Mouse (Mus musculus) kidney, postnatal 4 days (tissue): ENCODE measurements around the gene Gm20388.

Source experiments
- DNase-seq, 2 experiments: peaks; one replicate each; pipeline ENCODE4 v3.0.0; 2021; ENCODE audit warnings: mixed read lengths in 2 of 2

Gm20388 gene

DNA sequence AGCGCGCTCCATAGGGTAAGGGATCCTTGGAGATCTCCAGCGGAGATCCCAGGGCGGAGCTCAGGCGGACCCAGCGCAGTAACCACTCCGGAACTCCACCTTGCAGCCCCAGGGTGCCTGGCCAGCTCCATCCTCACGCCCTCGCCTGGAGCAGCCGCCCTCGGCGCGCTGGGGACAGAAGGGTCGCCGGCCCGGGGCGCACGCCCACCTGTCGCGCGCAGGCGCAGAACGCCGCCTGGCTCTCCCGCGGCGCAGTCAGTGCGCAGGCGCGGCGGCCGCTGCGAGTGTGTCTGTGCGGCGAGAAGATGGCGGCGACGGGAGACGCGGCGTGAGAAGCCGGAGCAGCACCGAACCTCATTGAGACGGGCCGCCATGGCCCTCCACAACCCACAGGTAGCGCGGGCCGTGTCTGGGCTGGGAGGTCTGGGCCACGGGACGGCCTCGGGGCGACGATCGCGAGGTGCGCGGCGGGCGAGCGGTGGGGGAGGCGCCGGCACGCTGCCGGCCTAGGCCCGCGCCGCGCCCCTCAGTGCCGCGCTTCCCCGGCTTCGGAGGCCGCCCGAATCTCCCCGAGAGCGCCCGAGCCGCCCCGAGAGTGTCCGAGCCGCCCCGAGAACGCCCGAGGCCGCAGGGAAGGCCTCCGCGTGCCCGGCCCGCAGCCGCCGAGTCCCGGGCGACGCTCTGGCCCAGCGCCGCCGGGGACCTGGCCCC lies at the start of gene Gm20388:
Gene Gm20388, plus strand, starts transcription at position 295 of the 711 bp plus-strand sequence.
- peak; percentile 93 to 95 for DNase-seq

DNA sequence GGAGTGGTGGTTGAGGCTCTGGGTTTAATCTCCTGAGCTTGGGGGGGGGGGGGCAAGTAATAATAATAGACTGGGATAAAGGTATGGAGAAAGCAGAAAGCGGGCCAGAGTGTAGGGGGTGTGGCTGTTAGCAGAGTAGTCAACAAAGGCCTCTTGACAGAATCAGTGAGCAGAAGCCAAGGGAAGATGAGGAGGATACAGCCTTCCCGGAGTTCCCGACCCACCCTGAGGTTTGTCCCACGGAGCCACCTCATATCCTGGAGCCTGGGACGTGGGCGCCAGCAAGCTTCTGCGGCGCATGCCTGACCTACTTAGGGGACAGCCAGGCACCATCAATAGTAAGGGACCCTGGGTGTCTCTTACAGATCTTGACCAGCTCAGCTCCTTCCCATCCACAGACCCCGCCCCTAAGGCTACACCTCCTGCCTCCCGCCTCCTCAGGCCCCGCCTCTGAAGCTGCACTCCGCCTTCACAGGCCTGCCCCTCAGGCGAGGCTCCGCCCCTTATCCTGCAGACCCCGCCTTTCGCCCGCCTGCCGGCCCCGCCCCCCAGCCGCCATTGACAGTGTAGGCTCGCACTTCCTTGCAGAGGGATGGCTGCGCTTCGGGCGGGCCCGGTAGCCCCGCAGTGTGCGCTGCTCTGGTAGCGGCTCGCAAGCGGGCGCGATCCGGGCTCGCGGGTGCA lies 48.8 kb upstream of the Gm20388 start, which contains the start of gene Klhl36:
Gene Klhl36, plus strand, starts transcription at position 561 of the 684 bp plus-strand sequence.
- peak; percentile 99 for DNase-seq

DNA sequence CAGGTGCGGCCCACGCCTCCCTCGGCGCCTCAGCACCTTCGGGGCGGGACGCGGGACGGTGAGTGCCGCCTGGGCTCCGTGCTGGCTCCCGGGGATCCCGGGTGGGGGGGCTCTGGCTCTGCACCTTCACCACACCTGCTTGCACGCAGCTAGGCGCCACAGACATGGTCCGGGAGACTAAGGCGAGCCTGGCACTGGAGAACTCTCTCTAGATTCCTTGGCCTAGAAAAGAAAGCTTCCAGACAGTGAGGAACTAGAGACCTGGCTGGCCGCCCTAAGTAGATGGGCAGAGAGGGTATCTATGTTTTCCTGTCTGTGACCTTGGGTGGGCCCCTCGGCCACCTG lies 48.3 kb upstream of the Gm20388 start:
- DNase-seq: no peak

DNA sequence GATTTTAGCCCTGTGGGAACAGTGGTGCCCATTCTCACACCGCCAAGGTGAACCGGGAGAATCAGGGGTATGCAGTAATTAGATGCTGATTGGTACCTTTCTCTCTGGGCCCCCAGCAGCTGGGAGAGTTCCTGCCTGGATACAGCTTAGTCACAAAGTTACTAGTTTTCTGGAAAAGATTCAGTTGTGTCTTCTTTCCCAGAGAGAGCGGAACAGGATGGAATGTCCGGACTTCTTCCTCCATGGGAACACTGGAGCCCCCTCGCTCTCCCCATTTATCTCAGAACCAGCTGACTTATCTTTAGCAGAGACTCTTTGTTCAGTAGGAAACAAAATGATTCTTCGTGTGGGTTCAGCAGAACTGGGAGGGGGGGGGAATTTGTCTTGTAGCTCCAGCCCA lies 47.9 kb upstream of the Gm20388 start:
- DNase-seq: no peak

DNA sequence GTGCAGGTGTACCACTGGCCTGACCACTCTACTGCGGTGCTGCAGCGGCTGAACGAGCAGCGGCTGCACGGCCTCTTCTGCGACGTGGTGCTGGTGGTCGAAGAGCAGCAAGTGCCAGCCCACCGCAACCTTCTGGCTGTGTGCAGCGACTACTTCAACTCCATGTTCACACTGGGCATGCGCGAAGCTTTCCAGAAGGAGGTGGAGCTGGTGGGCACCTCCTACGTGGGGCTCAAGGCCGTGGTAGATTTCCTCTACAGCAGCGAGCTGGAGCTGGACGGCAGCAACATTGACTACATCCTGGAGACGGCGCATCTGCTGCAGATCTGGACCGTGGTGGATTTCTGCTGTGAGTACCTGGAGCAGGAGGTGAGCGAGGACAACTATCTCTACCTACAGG lies 41.0 kb upstream of the Gm20388 start:
- DNase-seq: no peak

DNA sequence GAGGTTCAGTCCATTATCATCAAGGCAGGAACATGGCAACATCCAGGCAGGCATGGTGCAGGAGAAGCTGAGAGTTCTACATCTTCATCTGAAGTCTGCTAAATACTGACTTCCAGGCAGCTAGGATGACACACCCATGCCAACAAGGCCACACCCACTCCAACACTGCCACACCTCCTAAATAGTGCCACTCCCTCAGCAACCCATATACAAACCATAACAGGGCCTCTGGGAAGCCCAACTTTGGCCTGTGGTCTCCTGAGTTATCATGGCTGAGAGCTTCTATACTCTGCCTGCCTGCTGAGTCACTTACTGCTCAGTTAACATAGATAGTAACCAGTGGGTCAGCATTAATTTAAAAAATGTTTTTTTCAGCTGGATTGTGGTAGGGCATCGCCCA lies 37.5 kb upstream of the Gm20388 start:
- DNase-seq: no peak

DNA sequence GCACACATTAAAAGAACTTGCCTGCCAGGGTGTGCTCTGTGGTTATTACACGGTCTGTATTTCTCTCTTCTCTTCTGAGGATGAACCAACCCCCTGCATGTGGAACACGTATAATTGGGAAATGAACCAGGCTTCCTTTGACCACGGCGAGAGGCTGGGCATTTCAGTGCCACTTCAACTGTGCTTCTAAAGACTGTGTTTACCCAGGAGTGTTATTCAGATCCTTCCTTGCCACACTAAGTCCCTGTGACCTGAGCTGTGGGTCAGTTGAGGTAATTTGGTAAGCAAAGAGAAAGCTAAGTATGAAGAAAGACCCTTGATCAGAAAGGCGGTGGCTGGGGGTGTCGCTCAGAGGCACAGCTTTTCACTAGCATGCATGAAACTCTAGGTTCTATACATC lies 29.3 kb upstream of the Gm20388 start:
- DNase-seq: no peak

DNA sequence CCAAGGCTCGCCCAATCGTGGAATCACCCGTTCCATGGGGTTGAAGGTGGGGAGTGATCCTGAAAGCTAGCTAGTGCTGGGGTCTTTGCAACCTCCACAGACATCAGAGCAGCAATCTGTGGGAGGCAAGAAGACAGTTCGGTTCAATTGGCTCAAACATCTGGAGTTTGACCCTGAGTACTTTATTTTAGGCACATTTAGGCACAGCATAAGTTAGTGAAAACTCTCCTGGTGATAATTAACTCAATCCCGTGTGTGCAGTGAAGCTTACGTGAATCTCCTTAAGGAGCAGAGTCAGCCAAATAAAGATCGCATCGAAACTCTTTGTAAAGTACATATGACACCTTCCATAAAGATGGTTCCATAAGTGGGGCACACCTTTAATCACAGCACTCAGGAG lies 28.7 kb upstream of the Gm20388 start:
- DNase-seq: no peak

DNA sequence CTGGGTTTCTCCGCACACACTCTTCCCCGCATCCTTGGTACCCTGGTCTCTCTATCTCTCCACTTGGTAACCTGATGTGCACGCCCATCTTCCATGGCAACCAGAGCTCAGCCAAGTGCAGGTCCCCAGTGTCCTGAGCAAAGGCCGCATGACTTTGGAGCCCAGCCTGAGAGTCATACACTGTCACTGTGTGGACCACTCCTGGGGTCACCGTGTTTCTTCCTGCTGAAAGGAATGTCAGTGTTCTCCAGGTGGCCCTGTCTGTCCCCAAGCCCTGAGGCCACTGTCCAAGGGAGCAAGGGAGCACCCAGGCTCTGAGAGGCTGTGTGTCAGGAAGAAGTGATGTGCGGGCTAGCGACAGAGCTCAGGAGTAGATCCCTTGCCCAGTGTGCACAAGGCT lies 27.4 kb upstream of the Gm20388 start:
- no peak for DNase-seq

DNA sequence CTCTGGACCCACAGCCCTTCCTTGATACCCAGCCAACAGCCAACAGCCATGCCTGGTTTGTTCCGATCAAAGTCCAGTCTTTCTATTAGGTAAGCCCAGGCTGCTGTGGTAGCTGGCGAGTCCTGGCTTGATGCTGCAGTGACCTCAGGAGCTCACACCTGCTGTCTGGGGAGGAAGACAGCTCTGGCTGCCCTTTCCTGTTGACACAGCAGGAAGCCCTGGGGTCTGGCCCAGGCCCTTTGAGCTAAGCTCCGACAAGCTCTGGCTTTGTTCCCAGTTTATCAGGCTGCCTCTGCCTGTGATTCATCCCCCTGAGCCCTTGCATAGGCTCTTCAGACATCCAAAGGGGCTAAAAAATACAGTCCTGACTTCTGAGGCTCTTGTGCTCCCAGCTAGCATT lies 25.0 kb upstream of the Gm20388 start:
- peak; percentile 65 to 80 for DNase-seq

DNA sequence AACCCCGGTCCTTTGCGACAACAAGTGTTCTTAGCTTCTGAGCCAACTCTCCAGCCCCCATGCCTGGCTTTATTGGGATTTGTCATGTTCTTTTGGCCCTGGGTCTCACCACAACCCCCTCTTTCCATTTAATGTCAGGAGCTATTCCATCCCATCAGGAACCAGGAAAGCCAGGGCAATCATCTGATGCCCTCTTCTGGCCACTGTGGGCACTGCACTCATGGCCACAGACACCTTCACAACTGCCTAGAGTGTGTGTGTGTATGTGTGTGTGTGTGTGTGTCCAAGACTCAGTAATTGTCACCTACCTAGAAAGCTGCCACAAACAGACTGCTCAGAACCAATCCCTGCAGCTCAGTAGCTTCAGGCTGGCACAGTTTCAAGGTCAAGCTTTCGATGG lies 23.5 kb upstream of the Gm20388 start:
- DNase-seq: peak; percentile 74 to 76

DNA sequence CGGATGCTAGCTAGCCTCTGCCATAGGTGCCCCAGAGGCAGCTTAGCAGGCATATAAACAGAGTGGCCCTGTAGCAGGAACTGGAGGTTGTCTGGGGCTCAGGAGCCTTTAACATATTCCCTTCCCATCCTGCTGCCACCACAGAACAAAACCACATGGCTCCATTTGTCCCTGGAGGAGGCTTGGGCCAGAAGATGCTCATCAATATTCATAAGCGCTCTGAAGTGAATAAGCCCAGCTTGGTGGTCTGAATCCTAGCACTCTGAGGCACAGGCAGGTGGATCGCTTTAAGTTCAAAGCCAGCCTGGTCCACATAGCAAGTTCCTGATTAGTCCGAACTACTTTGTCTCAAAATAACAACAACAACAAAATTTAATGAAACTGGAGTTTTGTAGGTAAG lies 22.6 kb upstream of the Gm20388 start:
- no peak for DNase-seq

DNA sequence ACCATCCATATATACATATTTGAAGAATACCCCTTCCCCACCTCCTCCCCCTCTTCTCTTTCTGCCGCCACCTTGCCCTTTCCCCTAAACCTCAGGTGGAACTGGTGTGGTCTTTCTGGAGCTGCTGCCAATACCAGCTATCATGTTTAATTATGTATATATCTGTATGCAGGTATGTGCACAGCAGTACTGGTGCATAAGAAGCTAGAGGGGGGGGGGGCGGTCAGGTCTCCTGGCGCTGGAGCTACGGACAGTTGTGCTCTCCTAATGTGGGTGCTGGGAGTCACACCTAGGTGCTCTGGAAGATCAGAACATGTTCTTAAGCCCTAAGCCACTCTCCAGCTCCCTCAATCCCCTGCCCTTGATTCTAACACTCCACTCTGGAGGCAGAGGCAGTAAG lies 13.6 kb upstream of the Gm20388 start:
- DNase-seq: no peak

DNA sequence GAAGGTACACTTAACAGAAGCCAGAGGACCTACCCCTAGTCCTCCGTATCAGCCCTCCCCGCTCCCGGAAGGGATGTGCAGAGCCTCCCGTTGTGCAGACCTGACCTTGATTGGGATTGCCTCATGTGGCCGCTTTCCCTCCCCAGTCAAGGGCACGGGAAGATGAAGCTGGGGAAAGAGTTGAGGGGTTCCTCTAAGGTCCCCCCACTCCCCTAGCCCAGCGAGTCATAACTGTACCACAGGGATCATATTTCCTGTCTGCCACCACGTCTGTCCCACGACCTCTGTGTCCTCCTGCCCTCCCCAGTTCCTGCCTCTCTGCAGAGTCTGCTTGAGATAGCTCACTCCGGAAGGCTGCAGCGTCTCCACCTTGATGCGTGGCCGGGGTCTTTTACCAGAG lies 12.7 kb upstream of the Gm20388 start:
- DNase-seq: peak; percentile 28 to 41

DNA sequence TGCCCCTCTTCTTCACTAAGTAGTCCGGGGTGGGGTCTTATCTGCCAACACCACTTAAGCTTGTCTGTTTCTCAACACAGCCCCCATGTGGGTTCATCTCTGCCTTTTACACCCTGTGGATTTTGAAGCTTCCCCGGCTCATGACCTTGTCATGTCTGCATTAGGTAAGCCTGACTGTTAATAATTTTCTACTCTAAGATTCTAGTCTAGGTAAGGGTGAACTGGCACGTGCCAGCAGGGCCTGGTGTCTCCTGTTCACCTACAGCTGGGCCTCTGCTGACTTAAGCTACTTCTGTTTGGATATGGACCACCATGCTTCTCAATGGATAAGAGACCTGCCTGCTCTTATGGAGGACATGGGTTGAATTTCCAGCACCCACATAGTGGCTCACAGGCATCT lies 9.3 kb upstream of the Gm20388 start:
- peak in 1 of 2 experiments; percentile 53 for DNase-seq

DNA sequence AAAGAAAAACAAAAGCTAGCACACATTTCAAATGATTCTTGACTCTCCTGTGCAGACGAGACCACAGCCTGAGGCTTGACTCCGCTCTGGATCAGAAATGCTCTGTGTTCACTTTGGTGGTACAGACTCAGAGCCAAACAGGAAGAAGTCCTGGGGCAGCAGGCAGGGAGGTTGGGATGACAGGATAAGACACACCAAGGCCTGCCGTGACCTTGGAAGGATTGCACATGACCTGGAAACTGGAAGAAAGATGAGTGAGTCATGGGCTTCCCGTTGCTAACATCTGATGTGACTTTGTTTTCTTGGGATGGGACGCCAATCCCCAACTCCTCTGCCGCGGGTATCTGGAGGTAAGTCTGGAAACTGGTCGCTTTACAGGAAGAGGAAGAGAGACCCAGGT lies 8.7 kb upstream of the Gm20388 start:
- DNase-seq: peak in 1 of 2 experiments; percentile 29

DNA sequence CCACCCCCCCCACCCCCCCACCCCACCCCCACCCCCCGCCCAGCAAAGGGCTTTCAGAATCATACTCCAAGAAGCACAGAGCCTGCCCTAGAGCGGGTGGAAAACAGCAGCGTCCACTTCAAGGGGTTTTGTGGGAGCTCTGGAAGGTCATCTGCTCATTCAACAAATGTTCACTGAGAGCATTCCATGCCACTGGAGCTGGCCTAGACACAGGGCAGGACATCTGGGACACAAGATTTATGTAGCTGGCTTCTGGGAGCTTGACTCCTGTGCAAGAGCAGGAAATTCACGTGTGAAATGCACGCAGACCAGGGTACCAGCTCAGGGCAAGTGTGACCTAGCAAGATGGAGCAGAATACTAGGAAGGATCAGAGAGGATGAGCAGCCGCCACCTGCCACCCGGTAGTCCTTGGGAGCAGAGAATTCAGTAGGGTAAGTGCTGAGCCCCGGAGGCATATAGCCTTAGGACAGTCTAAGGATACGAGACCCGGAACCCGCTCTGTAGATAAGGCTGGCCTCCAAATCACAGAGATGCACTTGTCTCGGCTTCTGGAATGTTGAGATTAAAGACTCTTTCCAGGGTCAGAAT lies 6.2 kb upstream of the Gm20388 start:
- DNase-seq: no peak

DNA sequence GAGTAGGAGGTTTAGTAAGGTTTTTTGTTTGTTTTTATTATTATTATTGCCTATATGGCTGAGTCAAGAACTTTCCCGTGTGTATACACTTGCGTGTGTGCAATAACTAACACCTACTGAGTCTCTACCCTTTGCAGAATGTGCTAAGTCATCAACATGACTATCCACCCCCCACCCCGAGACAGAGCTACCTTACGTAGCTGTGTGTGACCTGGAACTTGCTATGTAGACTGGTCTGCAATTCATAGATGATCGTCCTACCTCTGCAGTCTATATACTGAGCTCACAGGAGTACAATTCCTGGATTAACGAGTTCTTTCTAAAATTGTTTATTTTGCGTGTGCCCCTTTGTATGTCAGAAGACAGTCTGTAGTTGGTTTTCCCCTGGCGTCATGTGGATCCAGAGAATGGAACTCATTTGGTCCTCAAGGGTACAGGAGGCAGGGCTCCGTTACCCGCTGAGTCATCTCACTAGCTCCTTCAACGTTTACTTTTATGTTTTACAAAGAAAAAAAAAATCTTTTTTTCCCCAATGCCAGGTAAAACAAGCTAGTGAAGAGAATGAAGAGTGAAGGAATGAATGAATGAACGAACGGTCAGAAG lies 596 bp upstream of the Gm20388 start, which contains the start of gene Usp10:
Gene Usp10, plus strand, starts transcription at position 417 of the 603 bp plus-strand sequence.
- no peak for DNase-seq

DNA sequence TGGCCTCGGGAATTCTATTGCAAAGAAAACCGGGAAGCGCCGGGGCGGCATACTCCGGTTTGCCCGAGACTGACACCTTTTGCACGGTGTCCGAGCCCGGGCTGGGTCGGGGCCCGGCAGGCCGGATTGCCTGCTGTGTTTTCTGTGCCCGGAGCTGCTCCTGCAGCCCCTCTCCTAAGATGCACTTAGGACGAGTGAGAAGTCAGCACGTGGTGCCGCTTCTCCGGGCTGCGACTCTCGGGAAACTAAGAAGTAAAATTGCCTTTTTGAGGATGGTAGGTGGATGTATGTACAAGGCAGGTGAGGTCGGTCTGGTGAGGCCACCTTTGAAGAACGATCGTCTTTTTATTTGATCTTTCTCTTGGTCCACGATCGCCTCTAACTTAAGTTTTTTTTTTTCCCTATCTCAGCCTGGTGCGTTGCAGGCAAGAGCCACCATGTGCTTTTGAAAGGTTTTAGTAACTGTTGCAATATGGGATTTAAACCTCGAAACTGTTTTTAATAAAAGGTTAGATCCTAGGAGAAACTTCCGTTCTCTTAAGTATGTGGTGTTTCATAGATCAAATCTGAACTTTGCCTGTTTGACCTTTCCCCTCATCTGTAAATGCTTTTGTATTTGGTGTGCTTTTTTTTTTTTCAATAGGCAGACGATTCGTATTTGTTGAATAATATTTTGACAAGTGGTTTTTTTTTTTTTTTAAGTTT lies 769 bp downstream of the Gm20388 start:
- DNase-seq: no peak

DNA sequence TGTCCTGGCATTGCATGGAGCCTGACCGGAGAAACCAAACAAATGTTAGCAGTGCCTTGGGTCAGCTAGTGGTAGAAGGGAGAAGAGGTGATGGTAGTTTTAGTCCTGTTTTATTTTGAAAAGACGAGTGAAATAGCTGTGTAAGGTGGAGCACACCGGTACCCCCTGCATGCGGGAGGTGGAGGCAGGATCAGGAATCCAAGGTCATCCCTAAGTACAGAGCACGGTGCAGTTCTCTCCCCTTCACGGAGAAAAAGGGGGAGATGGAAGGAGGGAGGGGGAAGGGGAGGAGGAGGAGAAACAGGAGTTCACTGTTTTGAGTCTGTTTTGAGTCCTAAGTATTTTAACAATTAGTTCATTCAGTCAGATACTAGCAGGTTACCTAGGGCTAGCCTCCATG lies 2.0 kb downstream of the Gm20388 start:
- no peak for DNase-seq

DNA sequence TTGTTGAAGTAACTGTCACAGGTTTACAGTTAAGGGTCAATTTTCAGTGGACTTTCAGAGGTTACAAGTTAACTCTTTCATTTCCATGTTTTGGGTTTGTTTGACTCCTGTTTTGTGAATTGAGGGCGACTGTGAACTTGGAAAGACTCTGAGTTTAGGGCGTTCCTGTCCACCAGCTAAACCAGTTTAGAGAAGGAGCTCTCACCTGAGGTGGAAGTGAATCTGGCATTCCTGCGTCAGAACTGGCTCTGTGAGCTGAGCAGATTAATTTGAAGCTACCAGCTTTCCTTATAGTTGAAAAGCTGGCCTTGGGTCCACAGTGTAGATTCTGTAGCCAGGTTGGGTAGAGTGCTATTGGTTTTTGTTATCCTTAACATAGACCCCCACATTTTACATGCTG lies 2.5 kb downstream of the Gm20388 start:
- DNase-seq: no peak

DNA sequence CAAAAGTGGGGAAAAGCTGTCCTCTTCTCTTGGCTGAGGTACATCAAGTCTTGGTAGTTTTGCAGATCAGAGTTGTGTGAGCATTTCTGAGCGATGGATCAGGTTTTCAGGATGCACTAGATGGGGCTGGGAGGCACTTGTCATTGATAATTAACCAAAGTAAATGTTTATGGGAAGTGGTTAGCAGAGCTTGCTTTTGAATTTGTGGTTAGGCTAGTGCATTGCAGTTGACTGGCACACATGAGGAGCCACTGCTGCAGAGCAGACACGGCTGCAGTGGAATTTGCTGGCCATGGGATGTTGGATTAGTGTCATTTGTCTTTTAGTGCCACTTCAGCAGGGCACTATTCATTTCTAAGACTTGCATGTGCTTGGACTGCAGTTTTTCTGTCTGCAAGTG lies 3.5 kb downstream of the Gm20388 start:
- DNase-seq: peak in 1 of 2 experiments; percentile 27

DNA sequence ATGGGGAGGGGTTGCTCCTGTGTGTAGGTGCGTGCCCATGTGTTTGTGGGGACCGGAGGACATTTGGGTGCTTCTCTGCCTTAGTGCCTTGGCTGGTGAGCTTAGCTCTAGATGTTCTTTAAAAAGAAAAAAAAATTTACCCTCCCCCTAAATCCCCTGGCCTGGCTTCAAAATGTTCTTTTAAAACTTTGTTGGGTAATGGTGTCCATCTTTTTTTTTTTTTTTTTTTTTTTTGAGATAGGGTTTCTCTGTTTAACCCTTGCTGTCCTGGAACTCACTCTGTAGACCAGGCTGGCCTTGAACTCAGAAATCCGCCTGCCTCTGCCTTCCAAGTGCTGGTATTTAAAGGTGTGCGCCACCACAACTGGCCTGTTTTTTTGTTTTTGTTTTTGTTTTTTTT lies 4.7 kb downstream of the Gm20388 start:
- DNase-seq: no peak
